Mouse (Mus musculus): ENCODE data around the gene Olfr65. TPM values are rescaled to one million over a fixed set of nuclear protein-coding genes. Genes with fewer than 3 reads are reported as not detected.

Olfr65 gene
- polyA plus RNA-seq, 1 experiment from 2014 or later, result not detected

DNA sequence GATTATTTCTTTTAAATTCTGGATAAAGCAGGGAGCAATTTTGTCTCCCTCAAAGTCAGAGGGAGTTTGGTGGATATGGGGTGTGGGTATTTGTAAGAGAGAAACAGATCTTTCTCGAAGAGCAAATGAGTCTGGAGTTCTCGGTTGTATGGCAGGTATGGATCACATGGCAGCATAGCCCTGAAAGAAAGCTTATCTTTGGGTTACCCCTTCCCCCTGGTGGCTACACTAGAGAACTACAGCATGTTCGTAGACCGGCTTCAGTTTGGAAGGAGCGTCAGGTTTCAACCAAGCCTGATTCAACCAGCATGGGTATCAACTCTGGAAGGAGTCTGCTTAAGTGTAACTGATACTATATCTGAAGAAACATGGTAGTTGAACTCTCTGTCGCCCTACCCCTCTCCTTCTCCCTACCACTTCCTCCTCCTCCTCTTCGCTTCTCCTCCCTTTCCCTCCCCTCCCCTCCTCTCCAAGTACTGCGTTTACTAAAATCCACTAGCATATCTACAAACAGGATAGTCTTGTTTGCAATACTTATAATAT is 9.8 kb downstream of the Olfr65 start:
- H3K36me3 ChIP-seq, result no peaks in the 10 kb centered on the region
- no peaks in the 10 kb centered on the region for H3K4me1 ChIP-seq
- H3K4me2 ChIP-seq (replicated peaks), result no peak overlapping the region
- no peak overlapping the region for H3K9ac ChIP-seq (replicated peaks)
- H3K27ac ChIP-seq (replicated peaks), result no peak overlapping the region
- H3K4me3 ChIP-seq, result no peak overlapping the region
- ATAC-seq (replicated peaks), result no peak
- 47% methylated on average over 8 of the region's 8 CpGs for WGBS
- H3K27me3 ChIP-seq, result no peaks in the 10 kb centered on the region
- H3K9me3 ChIP-seq, result no peaks in the 10 kb centered on the region

DNA sequence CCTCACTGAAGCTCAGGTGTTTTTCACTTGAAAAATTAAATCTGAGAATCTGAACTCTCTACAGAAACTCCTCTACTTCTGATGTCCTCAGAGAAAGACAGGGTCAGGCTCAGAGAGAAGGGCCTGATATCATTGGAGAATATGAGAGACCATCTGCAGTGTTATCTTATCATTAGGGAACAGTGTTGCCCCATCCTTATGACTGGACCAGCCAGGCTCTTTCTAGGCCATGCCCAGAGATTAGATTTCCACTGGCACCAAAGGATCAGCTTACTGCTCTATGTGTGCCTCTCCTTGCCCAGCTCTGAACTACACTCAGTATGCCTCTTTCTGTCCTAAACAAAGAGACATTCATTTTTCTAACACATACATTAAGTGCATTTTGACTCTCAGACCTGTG is 12.1 kb downstream of the Olfr65 start:
- no peak overlapping the region for H3K9ac ChIP-seq (replicated peaks)
- no peaks in the 10 kb centered on the region for H3K36me3 ChIP-seq
- no peaks in the 10 kb centered on the region for H3K4me1 ChIP-seq
- H3K4me3 ChIP-seq, result no peak overlapping the region
- ATAC-seq (replicated peaks), result no peak
- H3K9me3 ChIP-seq, result no peaks in the 10 kb centered on the region
- no peak overlapping the region for H3K4me2 ChIP-seq (replicated peaks)
- no peak overlapping the region for H3K27ac ChIP-seq (replicated peaks)
- H3K27me3 ChIP-seq, result no peaks in the 10 kb centered on the region

GRCm38 (mm10) chr7:103928525-103928924 is 25.2 kb downstream of the Olfr65 start, which contains the start of gene Olfr631:
Gene Olfr631 (plus strand): TSS chr7:103928825.
- no peaks in the 10 kb centered on the region for H3K36me3 ChIP-seq
- no peaks in the 10 kb centered on the region for H3K27me3 ChIP-seq
- H3K9me3 ChIP-seq, result no peaks in the 10 kb centered on the region
- H3K27ac ChIP-seq (replicated peaks), result no peak within 1 kb of the TSS
- H3K4me2 ChIP-seq (replicated peaks), result no peak within 1 kb of the TSS
- no peak within 1 kb of the TSS for H3K4me3 ChIP-seq
- no peak for ATAC-seq (replicated peaks)
- no peaks in the 10 kb centered on the region for H3K4me1 ChIP-seq
- no peak within 1 kb of the TSS for H3K9ac ChIP-seq (replicated peaks)

DNA sequence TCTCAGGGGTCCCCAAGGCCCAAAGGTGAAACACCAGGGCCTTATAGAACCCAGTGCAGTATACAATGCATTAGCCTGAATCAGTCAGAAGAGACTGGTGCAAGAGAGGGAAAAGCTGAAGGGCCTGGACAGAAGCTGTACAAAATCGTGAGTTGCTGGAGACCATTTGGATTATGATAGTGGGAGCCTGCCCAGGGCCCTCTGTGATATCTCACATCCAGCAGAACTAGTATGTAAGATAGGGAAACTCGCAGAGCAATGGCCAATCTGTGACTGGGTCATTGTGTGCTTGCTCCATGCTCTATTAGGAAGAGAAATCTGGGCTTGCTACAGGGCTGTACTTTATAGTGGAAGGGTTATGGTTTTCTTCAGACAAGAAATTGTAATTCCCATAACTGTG is 31.0 kb downstream of the Olfr65 start, which contains the start of gene Olfr632:
Gene Olfr632, plus strand, starts transcription at position 84 of the 400 bp plus-strand sequence.
- no peaks in the 10 kb centered on the region for H3K4me1 ChIP-seq
- H3K36me3 ChIP-seq, result no peaks in the 10 kb centered on the region
- no peak within 1 kb of the TSS for H3K4me3 ChIP-seq
- H3K9ac ChIP-seq (replicated peaks), result no peak within 1 kb of the TSS
- no peaks in the 10 kb centered on the region for H3K9me3 ChIP-seq
- H3K27me3 ChIP-seq, result no peaks in the 10 kb centered on the region
- 77% methylated on average over 2 of the region's 2 CpGs for WGBS
- no peak within 1 kb of the TSS for H3K4me2 ChIP-seq (replicated peaks)
- no peak for ATAC-seq (replicated peaks)
- no peak within 1 kb of the TSS for H3K27ac ChIP-seq (replicated peaks)

DNA sequence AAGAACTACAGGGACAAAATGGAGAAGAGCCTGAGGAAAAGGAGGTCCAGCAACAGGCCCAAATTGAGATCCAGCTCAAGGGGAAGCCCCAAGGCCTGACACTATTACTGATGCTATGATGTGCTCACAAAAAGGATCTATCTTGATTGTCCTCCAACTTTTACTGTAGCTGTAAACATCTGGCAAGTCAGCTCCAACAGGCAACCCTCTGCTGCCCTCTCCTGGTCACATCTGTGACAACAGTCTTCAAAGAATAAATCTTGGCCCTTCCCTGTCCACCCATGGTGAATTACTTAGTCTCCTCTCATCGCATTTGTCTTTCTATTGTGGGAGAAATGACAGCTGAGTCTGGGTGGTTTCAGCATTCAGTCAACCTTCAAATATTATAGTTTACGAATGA is 39.4 kb downstream of the Olfr65 start:
- Histone ChIP-seq H3K4me2 (replicated peaks) (no peak overlapping the region), H3K36me3 (no peaks in the 10 kb centered on the region), H3K27me3 (no peaks in the 10 kb centered on the region), H3K4me1 (no peaks in the 10 kb centered on the region), H3K9ac (replicated peaks) (no peak overlapping the region), H3K27ac (replicated peaks) (no peak overlapping the region), H3K4me3 (no peak overlapping the region), H3K9me3 (no peaks in the 10 kb centered on the region)
- no peak for ATAC-seq (replicated peaks)
- 35% methylated on average over 2 of the region's 2 CpGs for WGBS

DNA sequence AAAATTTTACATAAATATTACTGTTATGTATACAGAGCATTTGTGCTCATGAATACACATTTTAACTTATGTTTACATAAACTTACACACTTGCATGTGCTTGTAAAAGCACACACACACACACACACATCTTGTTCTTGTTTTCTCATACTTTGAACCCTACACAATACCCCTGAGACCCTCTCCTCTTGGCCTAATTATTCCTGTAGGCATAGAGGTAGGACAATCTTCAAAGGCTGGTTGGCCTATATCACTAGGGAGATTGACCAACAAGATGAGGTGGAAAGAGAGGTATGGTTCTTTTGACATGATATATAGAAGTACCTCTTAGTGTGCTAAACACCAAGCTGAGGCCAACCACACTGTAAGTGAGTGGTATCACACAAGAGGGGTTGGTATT is 40.9 kb downstream of the Olfr65 start, which contains the start of gene Olfr633:
Gene Olfr633, plus strand, starts transcription at position 301 of the 400 bp plus-strand sequence.
- no peak within 1 kb of the TSS for H3K9ac ChIP-seq (replicated peaks)
- no peak within 1 kb of the TSS for H3K27ac ChIP-seq (replicated peaks)
- H3K36me3 ChIP-seq, result no peaks in the 10 kb centered on the region
- H3K4me2 ChIP-seq (replicated peaks), result no peak within 1 kb of the TSS
- no peaks in the 10 kb centered on the region for H3K27me3 ChIP-seq
- no peak for ATAC-seq (replicated peaks)
- H3K4me1 ChIP-seq, result no peaks in the 10 kb centered on the region
- H3K4me3 ChIP-seq, result no peak within 1 kb of the TSS
- no peaks in the 10 kb centered on the region for H3K9me3 ChIP-seq

Other genes starting within 250 kb of the Olfr65 start
- not detected in 2 replicates for gene Olfr623, start 239.8 kb upstream of the Olfr65 start, polyA plus RNA-seq (2015; fragmentation: Nextera tagmentation; extraction: Ambion mirVana)
- gene Olfr624, start 232.3 kb upstream of the Olfr65 start, polyA plus RNA-seq (2015; fragmentation: Nextera tagmentation; extraction: Ambion mirVana), result not detected in 2 replicates
- not detected in 2 replicates for gene Olfr625-ps1, start 220.8 kb upstream of the Olfr65 start, polyA plus RNA-seq (2015; fragmentation: Nextera tagmentation; extraction: Ambion mirVana)
- gene Olfr243, start 188.8 kb upstream of the Olfr65 start, polyA plus RNA-seq (2015; fragmentation: Nextera tagmentation; extraction: Ambion mirVana), result not detected in 2 replicates
- gene Olfr628, start 173.1 kb upstream of the Olfr65 start, polyA plus RNA-seq (2015; fragmentation: Nextera tagmentation; extraction: Ambion mirVana), result not detected in 2 replicates
- gene Olfr629, start 158.5 kb upstream of the Olfr65 start, polyA plus RNA-seq (2015; fragmentation: Nextera tagmentation; extraction: Ambion mirVana), result not detected in 2 replicates
- not detected in 2 replicates for gene Olfr630, start 146.2 kb upstream of the Olfr65 start, polyA plus RNA-seq (2015; fragmentation: Nextera tagmentation; extraction: Ambion mirVana)
- gene Olfr69, start 131.9 kb upstream of the Olfr65 start, polyA plus RNA-seq (2015; fragmentation: Nextera tagmentation; extraction: Ambion mirVana), result not detected in 2 replicates
- not detected in 2 replicates for gene Olfr68, start 123.8 kb upstream of the Olfr65 start, polyA plus RNA-seq (2015; fragmentation: Nextera tagmentation; extraction: Ambion mirVana)
- not detected in 2 replicates for gene Olfr67, start 111.7 kb upstream of the Olfr65 start, polyA plus RNA-seq (2015; fragmentation: Nextera tagmentation; extraction: Ambion mirVana)
- gene Hbb-bt, start 89.5 kb upstream of the Olfr65 start, polyA plus RNA-seq (2015; fragmentation: Nextera tagmentation; extraction: Ambion mirVana), result 1,298 and 1,407 TPM in 2 replicates
- 3,597 and 4,102 TPM in 2 replicates for gene Hbb-bs, start 75.4 kb upstream of the Olfr65 start, polyA plus RNA-seq (2015; fragmentation: Nextera tagmentation; extraction: Ambion mirVana)
- gene Hbb-bh2, start 63.0 kb upstream of the Olfr65 start, polyA plus RNA-seq (2015; fragmentation: Nextera tagmentation; extraction: Ambion mirVana), result not detected in 2 replicates
- 1.1 and 2.1 TPM in 2 replicates for gene Hbb-bh1, start 60.3 kb upstream of the Olfr65 start, polyA plus RNA-seq (2015; fragmentation: Nextera tagmentation; extraction: Ambion mirVana)
- gene Hbb-y, start 50.3 kb upstream of the Olfr65 start, polyA plus RNA-seq (2015; fragmentation: Nextera tagmentation; extraction: Ambion mirVana), result 114 and 201 TPM in 2 replicates
- gene Olfr66, start 17.2 kb upstream of the Olfr65 start, polyA plus RNA-seq (2015; fragmentation: Nextera tagmentation; extraction: Ambion mirVana), result not detected in 2 replicates
- gene Olfr64, start 9.0 kb upstream of the Olfr65 start, polyA plus RNA-seq (2015; fragmentation: Nextera tagmentation; extraction: Ambion mirVana), result not detected in 2 replicates
- gene Olfr631, start 25.3 kb downstream of the Olfr65 start, polyA plus RNA-seq (2015; fragmentation: Nextera tagmentation; extraction: Ambion mirVana), result not detected in 2 replicates
- gene Olfr632, start 30.9 kb downstream of the Olfr65 start, polyA plus RNA-seq (2015; fragmentation: Nextera tagmentation; extraction: Ambion mirVana), result not detected in 2 replicates
- gene Olfr633, start 41.0 kb downstream of the Olfr65 start, polyA plus RNA-seq (2015; fragmentation: Nextera tagmentation; extraction: Ambion mirVana), result not detected in 2 replicates
- gene Olfr635, start 67.7 kb downstream of the Olfr65 start, polyA plus RNA-seq (2015; fragmentation: Nextera tagmentation; extraction: Ambion mirVana), result not detected in 2 replicates
- not detected in 2 replicates for gene Olfr638, start 95.3 kb downstream of the Olfr65 start, polyA plus RNA-seq (2015; fragmentation: Nextera tagmentation; extraction: Ambion mirVana)
- not detected in 2 replicates for gene Olfr639, start 113.8 kb downstream of the Olfr65 start, polyA plus RNA-seq (2015; fragmentation: Nextera tagmentation; extraction: Ambion mirVana)
- gene Olfr640, start 122.1 kb downstream of the Olfr65 start, polyA plus RNA-seq (2015; fragmentation: Nextera tagmentation; extraction: Ambion mirVana), result not detected in 2 replicates
- not detected in 2 replicates for gene Olfr641, start 132.0 kb downstream of the Olfr65 start, polyA plus RNA-seq (2015; fragmentation: Nextera tagmentation; extraction: Ambion mirVana)
- gene Olfr642, start 149.2 kb downstream of the Olfr65 start, polyA plus RNA-seq (2015; fragmentation: Nextera tagmentation; extraction: Ambion mirVana), result not detected in 2 replicates
- gene 4930516K23Rik, start 158.0 kb downstream of the Olfr65 start, polyA plus RNA-seq (2015; fragmentation: Nextera tagmentation; extraction: Ambion mirVana), result not detected in 2 replicates
- not detected in 2 replicates for gene Olfr644, start 168.4 kb downstream of the Olfr65 start, polyA plus RNA-seq (2015; fragmentation: Nextera tagmentation; extraction: Ambion mirVana)
- not detected in 2 replicates for gene Olfr645, start 182.0 kb downstream of the Olfr65 start, polyA plus RNA-seq (2015; fragmentation: Nextera tagmentation; extraction: Ambion mirVana)
- gene Olfr646, start 201.4 kb downstream of the Olfr65 start, polyA plus RNA-seq (2015; fragmentation: Nextera tagmentation; extraction: Ambion mirVana), result not detected in 2 replicates
- gene Ubqln5, start 226.3 kb downstream of the Olfr65 start, polyA plus RNA-seq (2015; fragmentation: Nextera tagmentation; extraction: Ambion mirVana), result not detected in 2 replicates
- not detected in 2 replicates for gene Olfr643, start 233.9 kb downstream of the Olfr65 start, polyA plus RNA-seq (2015; fragmentation: Nextera tagmentation; extraction: Ambion mirVana)
- not detected in 2 replicates for gene Ubqln3, start 239.8 kb downstream of the Olfr65 start, polyA plus RNA-seq (2015; fragmentation: Nextera tagmentation; extraction: Ambion mirVana)
- gene Ubqlnl, start 247.1 kb downstream of the Olfr65 start, polyA plus RNA-seq (2015; fragmentation: Nextera tagmentation; extraction: Ambion mirVana), result not detected in 2 replicates